Mouse (Mus musculus): ENCODE data around the gene Lax1. TPM values are rescaled to one million over a fixed set of nuclear protein-coding genes. Genes with fewer than 3 reads are reported as not detected.

The Lax1 gene
- polyA plus RNA-seq, 1 experiment from 2014 or later = 0.12 TPM

DNA sequence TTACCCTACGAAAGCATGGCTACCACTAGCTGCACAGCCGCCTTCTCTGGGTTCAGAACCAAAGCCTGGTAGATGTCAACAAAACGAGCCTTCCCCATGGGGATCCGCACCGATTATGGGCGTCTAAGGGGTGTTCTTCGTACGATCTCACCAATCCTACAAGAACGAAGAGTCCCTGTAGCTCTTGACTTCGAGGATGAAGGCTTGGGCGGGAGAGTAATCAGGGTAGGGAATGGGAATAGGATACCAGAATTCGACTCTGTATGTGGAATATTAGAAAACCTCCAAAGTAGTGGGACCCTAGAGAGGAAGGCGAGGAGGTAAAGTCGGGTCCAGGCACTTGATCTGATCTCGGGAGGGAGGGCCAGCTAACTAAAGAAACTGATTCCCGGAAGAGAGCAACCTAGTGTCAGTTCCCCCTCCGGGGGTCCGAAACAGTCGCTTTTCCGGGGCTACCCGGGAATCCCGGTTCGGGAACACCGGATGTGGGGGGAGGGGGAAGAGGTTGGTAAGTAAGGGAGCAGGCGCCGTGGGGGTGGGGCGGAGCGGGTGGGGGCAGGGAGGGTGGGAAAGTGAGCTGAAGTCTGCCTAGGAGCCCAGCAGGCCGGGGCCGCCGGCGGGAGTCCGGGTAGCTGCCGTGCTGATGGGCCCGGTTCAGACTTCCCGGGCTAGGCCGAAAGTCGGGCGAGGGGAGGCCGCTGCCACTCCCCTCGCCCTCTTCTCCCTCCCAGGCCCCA lies 29.3 kb downstream of the Lax1 start, which contains the start of gene Zbed6:
Gene Zbed6, minus strand, starts transcription at position 420 of the 737 bp plus-strand sequence.
- peak; percentile 88 for ATAC-seq (ENCODE audit: low FRiP score)
- H3K4me2 ChIP-seq (replicated peaks) = peak within 1 kb of the TSS; percentile 92
- peaks cover 31% of the 10 kb centered on the region for H3K4me1 ChIP-seq
- H3K9ac ChIP-seq = peak within 1 kb of the TSS; percentile 87
- WGBS = 2% methylated on average over 36 of the region's 41 CpGs
- no peaks in the 10 kb centered on the region for H3K27me3 ChIP-seq
- H3K36me3 ChIP-seq = peaks cover 15% of the 10 kb centered on the region
- H3K9me3 ChIP-seq (replicated peaks) = no peaks in the 10 kb centered on the region
- H3K4me3 ChIP-seq = peak within 1 kb of the TSS; percentile 87
- peak within 1 kb of the TSS; percentile 93 for H3K27ac ChIP-seq

DNA sequence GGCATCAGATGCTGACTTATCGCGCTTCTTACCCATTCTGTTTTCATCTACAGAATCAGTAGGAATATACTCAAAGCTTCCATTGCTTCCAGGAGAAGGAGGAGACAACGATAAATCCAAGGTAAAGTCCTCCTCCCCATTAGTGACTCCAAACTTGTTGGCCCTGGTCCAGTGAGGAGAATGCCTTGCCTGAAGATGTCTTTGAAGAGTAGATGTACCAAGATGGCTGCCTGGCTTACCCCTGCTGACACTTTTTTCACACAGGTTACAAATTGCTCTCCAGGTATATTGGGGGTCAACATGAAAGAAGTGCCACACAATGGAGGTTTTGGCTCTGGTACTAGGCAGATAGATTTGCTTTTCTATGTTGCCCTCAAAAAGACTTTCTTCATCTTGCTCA lies 31.0 kb downstream of the Lax1 start:
- Histone ChIP-seq H3K4me1 (peaks cover 34% of the 10 kb centered on the region), H3K9me3 (replicated peaks) (no peaks in the 10 kb centered on the region), H3K4me3 (no peak overlapping the region), H3K4me2 (replicated peaks) (no peak overlapping the region), H3K9ac (no peak overlapping the region), H3K27ac (no peak overlapping the region), H3K27me3 (no peaks in the 10 kb centered on the region), H3K36me3 (peaks cover 16% of the 10 kb centered on the region)
- 89% methylated on average over 3 of the region's 3 CpGs for WGBS
- ATAC-seq (ENCODE audit: low FRiP score) = no peak

DNA sequence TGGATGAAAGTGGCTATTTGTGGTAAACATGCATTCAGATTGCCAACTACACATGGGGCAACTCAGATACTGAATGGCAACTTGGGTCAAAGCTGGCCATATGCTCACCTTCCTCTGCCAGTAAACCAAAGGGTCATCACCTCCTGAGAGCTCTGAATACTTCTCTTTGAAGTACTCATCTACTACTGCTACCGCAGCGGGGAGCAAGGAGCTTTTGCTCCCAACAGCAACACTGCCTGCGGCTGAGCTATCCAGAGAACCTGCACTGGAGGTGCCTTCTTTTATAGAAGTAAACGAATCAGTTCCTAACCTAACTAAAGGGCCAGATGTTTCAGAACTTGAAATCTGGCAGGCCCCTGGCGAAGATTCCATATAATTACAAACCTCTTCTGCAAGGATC lies 33.1 kb downstream of the Lax1 start:
- Histone ChIP-seq H3K36me3 (peaks cover 21% of the 10 kb centered on the region), H3K27me3 (no peaks in the 10 kb centered on the region), H3K27ac (no peak overlapping the region), H3K4me2 (replicated peaks) (0 out of 2 replicates have a peak overlapping the region, but pooled peaks have one; percentile 13), H3K9ac (no peak overlapping the region), H3K9me3 (replicated peaks) (no peaks in the 10 kb centered on the region), H3K4me3 (no peak overlapping the region), H3K4me1 (peaks cover 37% of the 10 kb centered on the region)
- ATAC-seq (ENCODE audit: low FRiP score) = no peak
- 70% methylated on average over 5 of the region's 5 CpGs for WGBS

DNA sequence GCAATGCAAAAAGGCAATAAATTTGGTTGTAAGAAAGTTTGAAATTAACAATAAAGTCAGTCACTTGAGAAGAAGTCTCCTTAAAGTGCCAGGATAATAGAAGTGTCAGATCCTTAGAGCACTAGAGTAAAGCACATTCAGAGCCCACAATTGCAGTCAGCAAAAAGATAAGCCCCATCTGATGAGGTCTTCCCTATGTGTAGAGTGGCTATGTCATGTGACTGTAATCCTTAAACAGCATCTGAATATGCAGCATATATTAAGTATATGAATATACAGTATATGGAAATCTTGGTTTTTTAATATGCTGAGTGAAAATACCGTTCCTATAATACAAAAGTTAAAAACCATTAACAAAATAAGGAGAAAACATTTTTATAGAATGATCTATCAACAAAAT lies 36.9 kb downstream of the Lax1 start:
- 96% methylated on average over 1 of the region's 1 CpGs for WGBS
- Histone ChIP-seq H3K4me3 (no peak overlapping the region), H3K4me1 (peaks cover 23% of the 10 kb centered on the region), H3K36me3 (peaks cover 24% of the 10 kb centered on the region), H3K9me3 (replicated peaks) (no peaks in the 10 kb centered on the region), H3K9ac (no peak overlapping the region), H3K27me3 (no peaks in the 10 kb centered on the region), H3K27ac (no peak overlapping the region), H3K4me2 (replicated peaks) (no peak overlapping the region)
- ATAC-seq (ENCODE audit: low FRiP score) = no peak

DNA sequence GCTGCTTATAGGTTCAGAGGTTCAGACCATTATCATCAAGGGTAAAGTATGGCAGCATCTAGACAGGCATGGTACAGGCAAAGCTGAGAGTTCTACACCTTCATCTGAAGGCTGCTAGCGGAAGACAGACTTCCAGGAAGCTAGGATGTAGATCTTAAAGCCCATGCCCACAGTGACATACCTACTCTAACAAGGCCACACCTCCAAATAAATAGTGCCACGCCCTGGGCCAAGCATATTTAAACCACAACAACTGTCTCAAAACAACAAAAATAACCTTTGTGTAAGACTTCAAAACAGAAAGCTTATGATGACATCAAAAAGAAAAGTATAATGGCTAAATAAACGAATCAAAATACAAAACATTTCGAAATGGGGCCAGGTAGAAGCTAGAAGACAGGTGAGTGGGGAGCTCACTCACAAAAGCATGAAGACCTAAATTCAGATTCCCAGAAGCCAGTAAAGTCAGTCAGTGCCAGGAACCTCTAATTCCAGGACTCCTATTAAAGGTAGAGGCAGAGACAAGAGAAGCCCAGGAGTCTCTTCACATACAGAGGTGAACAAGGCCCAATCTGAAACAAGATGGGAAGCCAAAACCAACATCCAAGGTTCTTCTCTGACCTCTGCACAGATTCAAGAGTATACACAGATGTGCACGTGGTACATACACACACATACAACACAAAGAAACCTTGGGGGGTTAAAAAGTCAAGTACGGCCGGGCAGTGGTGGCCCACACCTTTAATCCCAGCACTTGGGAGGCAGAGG lies 39.4 kb downstream of the Lax1 start:
- H3K27me3 ChIP-seq = no peaks in the 10 kb centered on the region
- 94% methylated on average over 7 of the region's 7 CpGs for WGBS
- no peak for ATAC-seq (ENCODE audit: low FRiP score)
- peaks cover 5% of the 10 kb centered on the region; the same call in 1 of the 2 replicates for H3K4me1 ChIP-seq
- no peak overlapping the region for H3K9ac ChIP-seq
- H3K27ac ChIP-seq = no peak overlapping the region
- H3K4me3 ChIP-seq = no peak overlapping the region
- no peaks in the 10 kb centered on the region for H3K9me3 ChIP-seq (replicated peaks)
- no peak overlapping the region for H3K4me2 ChIP-seq (replicated peaks)
- H3K36me3 ChIP-seq = peaks cover 32% of the 10 kb centered on the region

DNA sequence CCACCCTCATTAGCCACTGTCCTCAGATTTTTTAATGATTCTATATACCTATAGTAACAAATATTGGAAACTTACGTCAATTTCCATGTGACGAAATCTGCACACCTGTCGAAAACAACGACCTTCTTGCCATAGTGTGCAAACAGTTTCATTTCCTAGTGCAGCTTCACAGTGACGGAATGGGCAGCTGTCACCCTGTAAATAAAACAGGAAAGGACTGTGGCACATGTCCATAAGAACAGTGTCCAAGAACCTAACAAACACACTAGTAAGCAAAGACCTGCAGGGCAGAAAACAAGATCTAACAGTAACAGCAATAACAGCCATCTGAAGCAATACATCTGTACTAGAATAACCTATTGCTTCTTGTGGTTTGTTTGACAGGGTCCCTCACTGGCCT lies 44.3 kb downstream of the Lax1 start:
- Histone ChIP-seq H3K9me3 (replicated peaks) (no peaks in the 10 kb centered on the region), H3K9ac (no peak overlapping the region), H3K4me3 (no peak overlapping the region), H3K36me3 (peaks cover 64% of the 10 kb centered on the region), H3K27ac (no peak overlapping the region), H3K27me3 (no peaks in the 10 kb centered on the region), H3K4me1 (no peaks in the 10 kb centered on the region), H3K4me2 (replicated peaks) (no peak overlapping the region)
- ATAC-seq (ENCODE audit: low FRiP score) = no peak
- WGBS = 98% methylated on average over 5 of the region's 5 CpGs

DNA sequence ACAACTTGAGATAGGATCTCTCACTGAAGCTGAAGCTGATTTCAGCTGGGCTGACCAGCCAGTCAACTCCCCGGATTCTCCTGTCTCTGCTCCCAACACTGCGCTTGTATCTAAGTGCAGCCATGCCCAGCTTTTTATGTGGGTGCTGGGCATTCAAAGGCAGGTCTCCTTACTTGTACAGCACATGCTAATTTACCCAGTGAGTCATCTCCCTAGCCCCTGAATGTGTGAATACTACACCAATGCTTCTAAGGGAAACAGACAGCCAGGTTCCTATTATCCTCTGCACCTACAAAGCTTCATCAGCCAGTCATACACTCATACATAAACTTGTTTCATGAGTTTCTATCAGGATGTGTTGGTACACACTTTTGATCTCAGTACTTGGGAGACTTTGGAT lies 48.7 kb downstream of the Lax1 start:
- Histone ChIP-seq H3K27ac (no peak overlapping the region), H3K9me3 (replicated peaks) (no peaks in the 10 kb centered on the region), H3K4me3 (no peak overlapping the region), H3K4me2 (replicated peaks) (no peak overlapping the region), H3K4me1 (no peaks in the 10 kb centered on the region), H3K9ac (no peak overlapping the region), H3K27me3 (no peaks in the 10 kb centered on the region), H3K36me3 (peaks cover 91% of the 10 kb centered on the region)
- ATAC-seq (ENCODE audit: low FRiP score) = no peak
- WGBS = 90% methylated on average over 2 of the region's 2 CpGs

DNA sequence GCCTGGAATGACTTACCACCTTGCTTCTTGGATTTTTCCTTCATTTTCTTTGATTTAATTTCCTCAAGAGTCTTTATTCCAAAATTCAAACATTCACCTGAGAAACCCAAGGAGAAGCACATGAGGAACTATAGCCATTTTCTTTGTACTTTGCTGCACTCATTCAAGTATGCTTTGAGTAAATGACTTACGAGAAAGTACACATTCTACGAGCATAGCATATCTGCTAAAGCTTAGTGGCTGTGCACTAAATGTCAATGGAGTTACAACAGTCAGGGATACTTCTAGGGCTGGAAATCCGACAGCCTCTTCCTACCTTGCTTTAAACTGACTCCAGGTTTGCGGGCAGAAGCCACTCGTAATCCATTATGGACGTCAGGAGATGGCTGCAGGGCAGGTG lies 51.4 kb downstream of the Lax1 start:
- H3K27ac ChIP-seq = no peak overlapping the region
- H3K4me3 ChIP-seq = no peak overlapping the region
- no peaks in the 10 kb centered on the region for H3K4me1 ChIP-seq
- 93% methylated on average over 6 of the region's 6 CpGs for WGBS
- H3K9ac ChIP-seq = no peak overlapping the region
- H3K4me2 ChIP-seq (replicated peaks) = no peak overlapping the region
- no peaks in the 10 kb centered on the region for H3K27me3 ChIP-seq
- H3K36me3 ChIP-seq = peaks cover 91% of the 10 kb centered on the region
- ATAC-seq (ENCODE audit: low FRiP score) = no peak
- no peaks in the 10 kb centered on the region for H3K9me3 ChIP-seq (replicated peaks)

DNA sequence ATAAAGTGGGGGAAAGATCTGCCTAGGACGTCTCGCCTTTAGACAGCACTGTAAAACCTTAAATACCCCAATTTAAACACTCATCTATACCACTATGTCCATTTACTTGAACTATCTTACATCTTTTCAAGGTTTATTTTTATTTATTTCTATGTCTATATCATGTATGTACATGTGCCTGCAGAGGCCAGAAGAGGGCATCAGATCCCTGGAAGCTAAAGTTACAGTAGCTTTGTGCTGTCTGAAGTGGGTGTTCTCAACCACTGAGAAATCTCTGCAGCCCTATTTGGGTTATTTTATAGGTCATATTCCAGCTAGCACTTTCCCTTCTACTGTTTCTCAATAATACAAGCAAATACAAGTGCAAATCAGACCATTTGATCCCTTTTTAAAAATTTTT lies 57.7 kb downstream of the Lax1 start:
- no peaks in the 10 kb centered on the region for H3K9me3 ChIP-seq (replicated peaks)
- no peak overlapping the region for H3K27ac ChIP-seq
- no peak overlapping the region for H3K9ac ChIP-seq
- no peak for ATAC-seq (ENCODE audit: low FRiP score)
- no peak overlapping the region for H3K4me2 ChIP-seq (replicated peaks)
- H3K27me3 ChIP-seq = no peaks in the 10 kb centered on the region
- peaks cover 85% of the 10 kb centered on the region for H3K36me3 ChIP-seq
- WGBS = 94% methylated on average over 2 of the region's 2 CpGs
- no peak overlapping the region for H3K4me3 ChIP-seq
- no peaks in the 10 kb centered on the region for H3K4me1 ChIP-seq

Small RNAs within 50 kb of the gene (microRNA-seq; reads per million reads assigned to microRNA genes)
- 2.2 reads per million for gene Mir6903

Other genes starting within 250 kb of the Lax1 start
- 519 and 641 TPM in 2 replicates for gene Snrpe, start 79.8 kb downstream of the Lax1 start, polyA plus RNA-seq (2016; fragmentation: Nextera tagmentation; extraction: Ambion mirVana)
- not detected in 2 replicates for gene Zbed6, start 29.2 kb downstream of the Lax1 start, polyA plus RNA-seq (2016; fragmentation: Nextera tagmentation; extraction: Ambion mirVana)
- 6.9 and 7.2 TPM in 2 replicates for gene Gm38394, start 28.8 kb downstream of the Lax1 start, polyA plus RNA-seq (2016; fragmentation: Nextera tagmentation; extraction: Ambion mirVana)
- gene Atp2b4, start 110.9 kb upstream of the Lax1 start, polyA plus RNA-seq (2016; fragmentation: Nextera tagmentation; extraction: Ambion mirVana) = 12.2 and 16.3 TPM in 2 replicates
- gene Optc, start 217.9 kb upstream of the Lax1 start, polyA plus RNA-seq (2016; fragmentation: Nextera tagmentation; extraction: Ambion mirVana) = 2.0 and 4.0 TPM in 2 replicates
- 7.2 and 10.5 TPM in 2 replicates for gene Prelp, start 231.3 kb upstream of the Lax1 start, polyA plus RNA-seq (2016; fragmentation: Nextera tagmentation; extraction: Ambion mirVana)